Mouse (Mus musculus): Measurements from ENCODE around the gene Ptpn1.

Ptpn1 gene

GRCm38 (mm10) chr2:167939204-167939603 lies 7.3 kb downstream of the Ptpn1 start:
- Histone ChIP-seq H3K4me3 (replicated peaks; ENCODE audit: low read length) (no peak overlapping the region), H3K9me3 (ENCODE audit: low read length) (no peaks in the 10 kb centered on the region), H3K36me3 (ENCODE audit: insufficient read depth, low read length) (peaks cover 10% of the 10 kb centered on the region), H3K27me3 (ENCODE audit: insufficient read depth, low read length) (no peaks in the 10 kb centered on the region), H3K4me1 (replicated peaks; ENCODE audit: low read depth, low read length) (peaks cover 89% of the 10 kb centered on the region)
- TF ChIP-seq CTCF (conservative IDR thresholded peaks at IDR 0.05; ENCODE audit: low read length) (no peak), NANOG (IDR thresholded peaks at IDR 0.05; ENCODE audit: borderline replicate concordance, low read length) (no peak), POU5F1 (IDR thresholded peaks at IDR 0.05; ENCODE audit: borderline replicate concordance, low read length) (no peak)

GRCm38 (mm10) chr2:167939632-167940399 lies 8.0 kb downstream of the Ptpn1 start:
- TF ChIP-seq POU5F1 (IDR thresholded peaks at IDR 0.05; ENCODE audit: borderline replicate concordance, low read length) (no peak), NANOG (IDR thresholded peaks at IDR 0.05; ENCODE audit: borderline replicate concordance, low read length) (no peak), CTCF (conservative IDR thresholded peaks at IDR 0.05; ENCODE audit: low read length) (no peak)
- H3K4me1 ChIP-seq (replicated peaks; ENCODE audit: low read depth, low read length) = peaks cover 96% of the 10 kb centered on the region
- H3K9me3 ChIP-seq (ENCODE audit: low read length) = no peaks in the 10 kb centered on the region
- no peaks in the 10 kb centered on the region for H3K27me3 ChIP-seq (ENCODE audit: insufficient read depth, low read length)
- no peak overlapping the region for H3K4me3 ChIP-seq (replicated peaks; ENCODE audit: low read length)
- peaks cover 10% of the 10 kb centered on the region for H3K36me3 ChIP-seq (ENCODE audit: insufficient read depth, low read length)

GRCm38 (mm10) chr2:167940636-167941035 lies 8.8 kb downstream of the Ptpn1 start:
- Histone ChIP-seq H3K4me1 (replicated peaks; ENCODE audit: low read depth, low read length) (peaks cover 98% of the 10 kb centered on the region), H3K9me3 (ENCODE audit: low read length) (no peaks in the 10 kb centered on the region), H3K27me3 (ENCODE audit: insufficient read depth, low read length) (no peaks in the 10 kb centered on the region), H3K36me3 (ENCODE audit: insufficient read depth, low read length) (peaks cover 10% of the 10 kb centered on the region), H3K4me3 (replicated peaks; ENCODE audit: low read length) (no peak overlapping the region)
- no peak for TF ChIP-seq NANOG (IDR thresholded peaks at IDR 0.05; ENCODE audit: borderline replicate concordance, low read length)
- TF ChIP-seq POU5F1 (IDR thresholded peaks at IDR 0.05; ENCODE audit: borderline replicate concordance, low read length) = no peak
- TF ChIP-seq CTCF (conservative IDR thresholded peaks at IDR 0.05; ENCODE audit: low read length) = no peak

DNA sequence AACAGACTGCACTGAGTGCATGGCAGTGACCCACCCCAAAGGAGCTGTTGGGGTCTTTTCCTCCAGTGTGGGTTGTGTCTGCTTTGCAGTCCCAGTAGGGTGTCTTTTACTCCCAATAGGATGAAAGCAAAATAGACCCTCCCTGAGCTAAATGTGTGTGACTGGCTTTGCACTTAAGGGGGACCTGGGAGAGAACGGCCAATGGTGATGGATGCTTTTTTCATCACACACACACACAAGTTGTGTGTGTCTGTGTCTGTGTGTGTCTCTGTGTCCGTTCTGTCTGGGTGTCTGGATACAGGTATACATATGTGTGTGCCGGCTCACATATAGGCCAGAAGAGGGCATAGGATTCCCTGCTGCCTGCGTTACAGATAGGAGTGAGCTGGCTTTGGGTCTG lies 9.5 kb downstream of the Ptpn1 start:
- Histone ChIP-seq H3K27me3 (ENCODE audit: insufficient read depth, low read length) (no peaks in the 10 kb centered on the region), H3K36me3 (ENCODE audit: insufficient read depth, low read length) (peaks cover 10% of the 10 kb centered on the region), H3K4me1 (replicated peaks; ENCODE audit: low read depth, low read length) (peaks cover 94% of the 10 kb centered on the region), H3K4me3 (replicated peaks; ENCODE audit: low read length) (no peak overlapping the region), H3K9me3 (ENCODE audit: low read length) (no peaks in the 10 kb centered on the region)
- TF ChIP-seq POU5F1 (IDR thresholded peaks at IDR 0.05; ENCODE audit: borderline replicate concordance, low read length) (no peak), NANOG (IDR thresholded peaks at IDR 0.05; ENCODE audit: borderline replicate concordance, low read length) (no peak), CTCF (conservative IDR thresholded peaks at IDR 0.05; ENCODE audit: low read length) (no peak)

GRCm38 (mm10) chr2:167941745-167942176 lies 9.9 kb downstream of the Ptpn1 start:
- TF ChIP-seq NANOG (IDR thresholded peaks at IDR 0.05; ENCODE audit: borderline replicate concordance, low read length) (no peak), CTCF (conservative IDR thresholded peaks at IDR 0.05; ENCODE audit: low read length) (no peak), POU5F1 (IDR thresholded peaks at IDR 0.05; ENCODE audit: borderline replicate concordance, low read length) (no peak)
- no peaks in the 10 kb centered on the region for H3K27me3 ChIP-seq (ENCODE audit: insufficient read depth, low read length)
- H3K4me3 ChIP-seq (replicated peaks; ENCODE audit: low read length) = no peak overlapping the region
- H3K4me1 ChIP-seq (replicated peaks; ENCODE audit: low read depth, low read length) = peaks cover 89% of the 10 kb centered on the region
- H3K36me3 ChIP-seq (ENCODE audit: insufficient read depth, low read length) = peaks cover 10% of the 10 kb centered on the region
- no peaks in the 10 kb centered on the region for H3K9me3 ChIP-seq (ENCODE audit: low read length)

DNA sequence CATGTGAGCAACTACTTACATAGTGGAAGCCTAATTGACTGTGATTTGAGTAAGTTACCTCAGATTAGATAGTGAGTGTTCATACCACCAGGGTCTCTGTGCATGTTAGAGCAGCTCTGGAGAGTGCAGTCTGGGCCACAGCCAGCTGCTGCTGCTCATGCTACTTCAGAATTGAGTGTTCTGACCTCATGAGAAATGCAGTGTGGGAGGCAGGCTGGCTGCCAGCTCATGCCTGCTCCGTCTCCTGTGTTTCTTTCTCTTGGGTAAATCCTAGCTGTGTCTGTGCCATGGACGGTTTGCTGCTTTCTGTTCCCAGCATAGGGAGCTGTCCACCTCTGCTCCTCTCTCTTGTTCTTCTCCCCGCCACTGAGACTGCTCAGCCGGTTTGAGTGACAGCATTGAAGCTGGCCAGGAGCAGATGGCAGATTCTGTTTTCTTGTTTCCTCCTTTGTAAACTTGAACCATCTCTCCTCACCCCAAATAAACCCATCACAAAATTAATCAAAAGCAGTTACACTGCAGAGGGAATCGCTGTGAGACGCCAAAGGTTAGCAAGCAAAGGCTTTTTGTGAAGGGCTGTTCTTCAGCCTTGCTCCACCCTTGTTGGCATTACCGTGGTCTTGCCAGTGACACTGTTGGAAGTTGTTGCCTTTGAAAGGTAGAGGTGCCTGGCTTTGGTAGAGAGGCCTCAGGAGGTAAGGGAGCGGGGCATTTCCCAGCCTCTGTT lies 10.5 kb downstream of the Ptpn1 start:
- no peak for TF ChIP-seq NANOG (IDR thresholded peaks at IDR 0.05; ENCODE audit: borderline replicate concordance, low read length)
- TF ChIP-seq CTCF (conservative IDR thresholded peaks at IDR 0.05; ENCODE audit: low read length) = no peak
- no peak for TF ChIP-seq POU5F1 (IDR thresholded peaks at IDR 0.05; ENCODE audit: borderline replicate concordance, low read length)
- Histone ChIP-seq H3K4me1 (replicated peaks; ENCODE audit: low read depth, low read length) (peaks cover 83% of the 10 kb centered on the region), H3K36me3 (ENCODE audit: insufficient read depth, low read length) (peaks cover 10% of the 10 kb centered on the region), H3K9me3 (ENCODE audit: low read length) (no peaks in the 10 kb centered on the region), H3K4me3 (replicated peaks; ENCODE audit: low read length) (peak overlapping the region; percentile 26; the same call in 1 of the 2 replicates), H3K27me3 (ENCODE audit: insufficient read depth, low read length) (no peaks in the 10 kb centered on the region)

DNA sequence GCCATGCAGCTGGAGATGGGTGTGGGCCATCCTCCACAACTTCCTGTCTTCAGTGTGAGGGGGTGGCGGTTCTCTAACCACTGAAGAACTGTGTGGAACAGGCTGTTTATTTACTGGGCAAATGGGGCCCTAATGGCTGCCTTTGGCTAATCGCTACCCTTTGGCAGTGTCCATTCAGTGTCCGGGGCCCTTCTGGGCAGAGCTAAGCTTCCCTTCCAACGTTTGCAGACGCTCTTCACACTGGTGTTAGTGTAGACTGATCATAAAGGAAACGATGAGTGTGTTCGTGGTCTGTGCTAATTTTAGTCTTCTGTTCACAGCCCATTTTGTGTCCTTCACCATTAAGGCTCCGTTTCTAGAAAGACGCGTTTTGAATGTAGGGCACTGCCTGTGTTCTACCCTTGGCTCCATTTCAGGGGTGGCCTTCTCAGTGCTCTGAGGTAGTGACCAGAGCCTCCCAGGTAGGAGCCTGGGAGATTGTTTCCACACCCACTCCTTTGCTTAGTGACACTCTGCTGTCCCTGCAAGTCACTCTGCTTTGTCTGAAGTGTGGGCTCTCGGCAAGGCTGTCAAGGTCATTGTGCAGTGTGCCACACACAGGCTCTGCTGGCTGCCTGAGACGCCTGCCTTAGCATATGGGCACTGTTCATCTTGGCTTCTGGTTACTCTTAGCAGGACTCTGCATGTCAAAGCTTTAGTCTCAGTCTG lies 11.2 kb downstream of the Ptpn1 start:
- Histone ChIP-seq H3K27me3 (ENCODE audit: insufficient read depth, low read length) (no peaks in the 10 kb centered on the region), H3K4me1 (replicated peaks; ENCODE audit: low read depth, low read length) (peaks cover 82% of the 10 kb centered on the region), H3K9me3 (ENCODE audit: low read length) (no peaks in the 10 kb centered on the region), H3K36me3 (ENCODE audit: insufficient read depth, low read length) (peaks cover 13% of the 10 kb centered on the region), H3K4me3 (replicated peaks; ENCODE audit: low read length) (peak overlapping the region; percentile 26)
- no peak for TF ChIP-seq NANOG (IDR thresholded peaks at IDR 0.05; ENCODE audit: borderline replicate concordance, low read length)

- TF ChIP-seq NANOG (IDR thresholded peaks at IDR 0.05; ENCODE audit: borderline replicate concordance, low read length) = no peak
- no peak for TF ChIP-seq POU5F1 (IDR thresholded peaks at IDR 0.05; ENCODE audit: borderline replicate concordance, low read length)
- TF ChIP-seq CTCF (conservative IDR thresholded peaks at IDR 0.05; ENCODE audit: low read length) = no peak
- Histone ChIP-seq H3K9me3 (ENCODE audit: low read length) (no peaks in the 10 kb centered on the region), H3K4me1 (replicated peaks; ENCODE audit: low read depth, low read length) (peaks cover 84% of the 10 kb centered on the region), H3K4me3 (replicated peaks; ENCODE audit: low read length) (no peak overlapping the region), H3K36me3 (ENCODE audit: insufficient read depth, low read length) (peaks cover 8% of the 10 kb centered on the region; the same call in 1 of the 2 replicates), H3K27me3 (ENCODE audit: insufficient read depth, low read length) (no peaks in the 10 kb centered on the region)
Measured at GRCm38 (mm10) chr2:167944193-167944592, 12.3 kb downstream of the Ptpn1 start.

Measured in E14TG2a.4 (cell line).